Mouse (Mus musculus): Measurements from ENCODE around the gene Dido1.

GRCm38 (mm10) chr2:180741421-180741820 lies 31.6 kb upstream of the Dido1 start:
- TF ChIP-seq CTCF (IDR thresholded peaks at IDR 0.05; ENCODE audit: low read depth) (no peak), EP300 (IDR thresholded peaks at IDR 0.05; ENCODE audit: low read depth) (no peak)

Data from heart, postnatal 0 days (tissue).